16 mouse cellular contexts compared by ENCODE assay signal in the genomic region with DNA sequence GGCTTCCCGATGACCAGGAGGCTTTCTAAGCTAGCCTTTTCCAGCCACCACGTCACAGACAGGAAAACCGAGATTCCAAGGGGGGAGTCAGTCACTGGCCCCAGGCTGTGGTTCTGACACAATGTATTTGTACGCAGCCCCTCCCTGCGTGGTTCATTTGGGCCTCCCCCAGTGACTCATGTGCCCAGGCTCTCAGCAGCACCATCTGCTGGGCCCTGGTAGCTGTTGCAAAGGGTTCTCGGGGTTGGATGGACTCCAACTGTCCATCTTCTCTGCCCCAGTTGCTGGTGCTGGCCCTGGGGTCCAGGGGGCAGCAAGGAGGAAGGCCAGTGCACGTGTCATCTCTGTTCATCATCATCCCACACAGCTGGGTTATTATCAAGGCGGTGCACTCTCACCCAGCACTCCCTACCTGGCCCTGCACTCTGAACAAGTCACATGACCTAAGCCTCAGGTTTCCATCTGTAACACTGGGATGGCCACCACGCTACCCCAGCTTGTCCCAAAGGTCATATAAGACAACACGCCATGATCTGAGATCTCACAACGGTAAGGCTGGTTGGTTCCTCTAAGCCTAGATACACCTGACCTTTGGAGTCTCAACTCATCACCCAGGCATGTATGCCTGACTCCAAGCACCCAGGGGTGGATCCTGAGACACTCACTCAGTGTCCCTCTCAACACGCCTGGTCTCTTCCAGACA.
DNase-seq lines count a peak whose midpoint lies in the region; ATAC-seq and TF ChIP-seq lines count a peak whose summit lies in the region.
"Had no signal": no experiment of that assay in that cellular context is flagged by ENCODE, and none has a peak within 500 bp of the region (broad histone marks: within the 10 kb centered on the region; RNA-seq: fewer than 3 reads in every experiment).

No protein-coding gene starts in this region.

- DNase-seq in layer of hippocampus, adult 2 months (ENCODE audit: low spot score in 2 of 2): no peak
- DNase-seq in layer of hippocampus, adult 18-20 months (ENCODE audit: low spot score in 2 of 2): no peak
- DNase-seq in 416B (ENCODE audit: low read depth): peak; percentile 66
- peak; percentile 22 for DNase-seq in MEL (ENCODE audit: low read depth, low spot score)
- no peak for DNase-seq in limb, embryonic 10.5 days (ENCODE audit: low spot score)
- DNase-seq in cerebellum, adult 11-12 months: no peak
- no peak for DNase-seq in hindbrain, embryonic 14.5 days (ENCODE audit: low spot score)
- DNase-seq: cerebellum, postnatal 25 days; lung, postnatal 4 days; midbrain, embryonic 14.5 days; right cerebral cortex, adult 18-20 months; thymus, postnatal 36 days had no signal

- no peak overlapping the region for H3K4me2 ChIP-seq in hindbrain, embryonic 14.5 days (replicated peaks)
- H3K4me2 ChIP-seq: hindbrain, embryonic 12.5 days; neural tube, embryonic 12.5 days had no signal

- no peaks in the 10 kb centered on the region for H3K27me3 ChIP-seq in MEL (ENCODE audit: control insufficient read depth in 1 of 2, insufficient read depth in 2 of 2, low read length in 2 of 2)
- no peaks in the 10 kb centered on the region for H3K27me3 ChIP-seq in limb, embryonic 10.5 days (ENCODE audit: low read depth, poor library complexity, severe bottlenecking)
- no peaks in the 10 kb centered on the region for H3K27me3 ChIP-seq in hindbrain, embryonic 14.5 days (ENCODE audit: control insufficient read depth, insufficient read depth, low read length)
- H3K27me3 ChIP-seq: hindbrain, embryonic 12.5 days; neural tube, embryonic 12.5 days had no signal

- TF ChIP-seq CTCF in layer of hippocampus, adult 2 months (conservative IDR thresholded peaks at IDR 0.05): peak; percentile 70
- TF ChIP-seq CTCF in MEL (IDR thresholded peaks at IDR 0.05 in 2 of 3, conservative IDR thresholded peaks at IDR 0.05 in 1 of 3; ENCODE audit: control insufficient read depth in 1 of 3, insufficient read depth in 1 of 3, low read depth in 2 of 3, low read length in 3 of 3, poor library complexity in 1 of 3, severe bottlenecking in 1 of 3): peak in 2 of 3 experiments; percentile 27 to 44; a peak in 4 of 6 replicates

- TF ChIP-seq RAD21 in MEL (IDR thresholded peaks at IDR 0.05; ENCODE audit: low read depth, low read length): no peak

- WGBS in limb, embryonic 10.5 days: 91% methylated on average over 12 of the region's 12 CpGs
- 85% methylated on average over 12 of the region's 12 CpGs for whole genome bisulfite sequencing in hindbrain, embryonic 14.5 days

- H3K9me3 ChIP-seq in MEL (replicated peaks; ENCODE audit: insufficient read depth, low read length): no peaks in the 10 kb centered on the region
- no peaks in the 10 kb centered on the region for H3K9me3 ChIP-seq in limb, embryonic 10.5 days (replicated peaks)
- no peaks in the 10 kb centered on the region for H3K9me3 ChIP-seq in hindbrain, embryonic 14.5 days (ENCODE audit: control insufficient read depth, low read length)
- H3K9me3 ChIP-seq: hindbrain, embryonic 12.5 days; neural tube, embryonic 12.5 days had no signal

- no peaks in the 10 kb centered on the region for H3K79me2 ChIP-seq in MEL (ENCODE audit: control insufficient read depth, insufficient read depth, low read length, poor library complexity)

- no peak overlapping the region for H3K4me3 ChIP-seq in layer of hippocampus, adult 2 months
- no peak overlapping the region for H3K4me3 ChIP-seq in MEL (ENCODE audit: control insufficient read depth in 1 of 2, insufficient read depth in 1 of 2, low read depth in 2 of 2, low read length in 2 of 2)
- H3K4me3 ChIP-seq in limb, embryonic 10.5 days: no peak overlapping the region
- no peak overlapping the region for H3K4me3 ChIP-seq in hindbrain, embryonic 14.5 days (replicated peaks; ENCODE audit: low read length)
- H3K4me3 ChIP-seq: hindbrain, embryonic 12.5 days; neural tube, embryonic 12.5 days had no signal

- no peaks in the 10 kb centered on the region for H3K4me1 ChIP-seq in MEL (ENCODE audit: control insufficient read depth in 1 of 2, insufficient read depth in 2 of 2, low read length in 2 of 2)
- H3K4me1 ChIP-seq in limb, embryonic 10.5 days: peaks cover 18% of the 10 kb centered on the region
- no peaks in the 10 kb centered on the region for H3K4me1 ChIP-seq in hindbrain, embryonic 14.5 days (replicated peaks; ENCODE audit: control insufficient read depth, insufficient read depth, low read length)
- H3K4me1 ChIP-seq: neural tube, embryonic 12.5 days had no signal

- no peak for TF ChIP-seq EP300 in MEL (IDR thresholded peaks at IDR 0.05; ENCODE audit: low read depth in 1 of 2, low read length in 2 of 2)

- no peaks in the 10 kb centered on the region for H3K36me3 ChIP-seq in MEL (ENCODE audit: control insufficient read depth in 1 of 2, insufficient read depth in 2 of 2, low read length in 2 of 2)
- H3K36me3 ChIP-seq in limb, embryonic 10.5 days: peaks cover 47% of the 10 kb centered on the region
- peaks cover 8% of the 10 kb centered on the region for H3K36me3 ChIP-seq in hindbrain, embryonic 14.5 days (replicated peaks; ENCODE audit: control insufficient read depth, insufficient read depth)
- H3K36me3 ChIP-seq: G1E had no signal

- ATAC-seq in hindbrain, embryonic 14.5 days (ENCODE audit: low FRiP score): no peak
- ATAC-seq: forebrain, embryonic 14.5 days had no signal

- TF ChIP-seq POLR2A in MEL (IDR thresholded peaks at IDR 0.05; ENCODE audit: control insufficient read depth in 1 of 2, insufficient read depth in 1 of 2, low read depth in 1 of 2, low read length in 2 of 2, poor library complexity in 1 of 2): no peak

- no peak overlapping the region for H3K27ac ChIP-seq in layer of hippocampus, adult 2 months
- H3K27ac ChIP-seq in MEL (ENCODE audit: control insufficient read depth, low read depth, low read length): no peak overlapping the region
- H3K27ac ChIP-seq in limb, embryonic 10.5 days: peak overlapping the region; percentile 6; the same call in 1 of the 2 replicates
- H3K27ac ChIP-seq in hindbrain, embryonic 14.5 days: no peak overlapping the region
- H3K27ac ChIP-seq: hindbrain, embryonic 12.5 days; neural tube, embryonic 12.5 days had no signal

- no peak overlapping the region for H3K9ac ChIP-seq in MEL (ENCODE audit: control insufficient read depth, low read depth, low read length, poor library complexity, severe bottlenecking)
- H3K9ac ChIP-seq in hindbrain, embryonic 14.5 days: no peak overlapping the region
- H3K9ac ChIP-seq: hindbrain, embryonic 12.5 days; neural tube, embryonic 12.5 days had no signal

TF ChIP-seq in MEL, 35 proteins besides CTCF, POLR2A, EP300 and RAD21:
- TF ChIP-seq SMC3 (IDR thresholded peaks at IDR 0.05; ENCODE audit: low read depth, low read length) (0 out of 2 replicates have a peak, but pooled peaks have one; percentile 10), USF1 (IDR thresholded peaks at IDR 0.05; ENCODE audit: low read depth, low read length) (peak; percentile 51; the same call in 1 of the 2 replicates), NRF1 (IDR thresholded peaks at IDR 0.05; ENCODE audit: insufficient read depth, low read depth, low read length, poor library complexity, severe bottlenecking) (no peak)

Comparison
In these comparisons a context has a peak if more than half of its experiments do, and no peak if none do; other contexts are left out.
1. DNase-seq: peak in 416B (single experiment) and MEL (single experiment); none in layer of hippocampus, adult 2 months (0 of 2), layer of hippocampus, adult 18-20 months (0 of 2), limb, embryonic 10.5 days (single experiment), cerebellum, adult 11-12 months (single experiment) and hindbrain, embryonic 14.5 days (single experiment).